Mouse (Mus musculus) MEL (cell line): ENCODE data around the gene Coro7. TPM values are rescaled to one million over a fixed set of nuclear protein-coding genes. Genes with fewer than 3 reads are reported as not detected.
"Not testable (repeated sequence)": the region's sequence is repeated elsewhere in the genome, so short reads cannot be mapped to it uniquely, and the experiment has no call there.

Experiments
- DNase-seq: peaks from one replicate; pipeline ENCODE4 v3.0.0; 2011; ENCODE audit warnings: low read depth, low spot score
- H3K27ac ChIP-seq: 2 replicates; pipeline ENCODE4 v1.5.1; 2012; ENCODE audit warnings: low read depth, mild to moderate bottlenecking, control low read depth, low read length, moderate library complexity; ENCODE audit not compliant: control insufficient read depth
- H3K27me3 ChIP-seq, 2 experiments: fragments of 150-350 bp in 1 of 2; sonication (generic) in 1 of 2; 2 replicates each; pipeline ENCODE4 v1.6.1; 2012; ENCODE audit warnings: low read length in 2 of 2, mild to moderate bottlenecking in 2 of 2, improper control_type of control experiment in 1 of 2, moderate library complexity in 1 of 2; ENCODE audit not compliant: insufficient read depth in 2 of 2, control insufficient read depth in 1 of 2
- H3K36me3 ChIP-seq, 2 experiments: 2 replicates each; pipeline ENCODE4 v1.6.1; 2012 to 2014; ENCODE audit warnings: low read length in 2 of 2, improper control_type of control experiment in 1 of 2, inconsistent platforms in 1 of 2, mild to moderate bottlenecking in 1 of 2; ENCODE audit not compliant: insufficient read depth in 2 of 2, control insufficient read depth in 1 of 2
- H3K4me1 ChIP-seq, 2 experiments: fragments of 150-350 bp in 1 of 2; sonication (generic) in 1 of 2; 2 replicates each; pipeline ENCODE4 v1.6.1; 2012; ENCODE audit warnings: low read length in 2 of 2, improper control_type of control experiment in 1 of 2, mild to moderate bottlenecking in 1 of 2; ENCODE audit not compliant: insufficient read depth in 2 of 2, control insufficient read depth in 1 of 2
- H3K4me3 ChIP-seq, 2 experiments: fragments of 150-350 bp in 1 of 2; sonication (generic) in 1 of 2; 2 replicates each; pipeline ENCODE4 v1.5.1; 2012; ENCODE audit warnings: low read depth in 2 of 2, low read length in 2 of 2, mild to moderate bottlenecking in 2 of 2, moderate library complexity in 2 of 2, control low read depth in 1 of 2, improper control_type of control experiment in 1 of 2; ENCODE audit not compliant: control insufficient read depth in 1 of 2, insufficient read depth in 1 of 2
- H3K79me2 ChIP-seq: 2 replicates; pipeline ENCODE4 v1.6.1; 2012; ENCODE audit warnings: mild to moderate bottlenecking, low read length, moderate library complexity; ENCODE audit not compliant: control insufficient read depth, poor library complexity, insufficient read depth
- H3K9ac ChIP-seq: 2 replicates; pipeline ENCODE4 v1.6.1; 2012; ENCODE audit warnings: low read depth, mild to moderate bottlenecking, control low read depth, low read length, moderate library complexity; ENCODE audit not compliant: control insufficient read depth, poor library complexity, severe bottlenecking
- H3K9me3 ChIP-seq: fragments of 150-350 bp; sonication (generic); replicated peaks from 2 replicates; pipeline ENCODE4 v1.6.1; 2012; ENCODE audit warnings: mild to moderate bottlenecking, low read length, improper control_type of control experiment, moderate library complexity; ENCODE audit not compliant: insufficient read depth
- CHD1 ChIP-seq: IDR thresholded peaks from 2 replicates; pipeline ENCODE4 v1.6.1; 2012; ENCODE audit warnings: low read depth, mild to moderate bottlenecking, inconsistent platforms, low read length, improper control_type of control experiment
- CHD2 ChIP-seq: IDR thresholded peaks from 2 replicates; pipeline ENCODE4 v1.6.1; 2011; ENCODE audit warnings: low read length, improper control_type of control experiment
- E2F4 ChIP-seq: IDR thresholded peaks from 2 replicates; pipeline ENCODE4 v1.6.1; 2011; ENCODE audit warnings: low read depth, low read length, improper control_type of control experiment, borderline replicate concordance
- EP300 ChIP-seq, 2 experiments: IDR thresholded peaks; 2 replicates each; pipeline ENCODE4 v1.6.1; 2011; ENCODE audit warnings: improper control_type of control experiment in 2 of 2, low read length in 2 of 2, low read depth in 1 of 2, mild to moderate bottlenecking in 1 of 2
- ETS1 ChIP-seq: IDR thresholded peaks from 2 replicates; pipeline ENCODE4 v1.6.1; 2012; ENCODE audit warnings: low read depth, mild to moderate bottlenecking, inconsistent platforms, low read length, improper control_type of control experiment, moderate library complexity
- GABPA ChIP-seq: IDR thresholded peaks from 2 replicates; pipeline ENCODE4 v1.6.1; 2012; ENCODE audit warnings: low read depth, mild to moderate bottlenecking, inconsistent platforms, low read length, improper control_type of control experiment, moderate library complexity
- GATA1 ChIP-seq: IDR thresholded peaks from 2 replicates; pipeline ENCODE4 v1.6.1; 2011; ENCODE audit warnings: low read depth, low read length, improper control_type of control experiment
- HCFC1 ChIP-seq: IDR thresholded peaks from 2 replicates; pipeline ENCODE4 v1.6.1; 2012; ENCODE audit warnings: low read depth, mild to moderate bottlenecking, inconsistent platforms, low read length, improper control_type of control experiment, moderate library complexity
- JUND ChIP-seq: IDR thresholded peaks from 2 replicates; pipeline ENCODE4 v1.6.1; 2011; ENCODE audit warnings: low read depth, mild to moderate bottlenecking, improper control_type of control experiment, low read length
- KAT2A ChIP-seq: conservative IDR thresholded peaks from 2 replicates; pipeline ENCODE4 v1.6.1; 2012; ENCODE audit warnings: low read depth, low read length, improper control_type of control experiment, inconsistent platforms
- MAX ChIP-seq: IDR thresholded peaks from 2 replicates; pipeline ENCODE4 v1.6.1; 2011; ENCODE audit warnings: low read length, improper control_type of control experiment
- MAZ ChIP-seq: IDR thresholded peaks from 2 replicates; pipeline ENCODE4 v1.6.1; 2012; ENCODE audit warnings: low read depth, mild to moderate bottlenecking, inconsistent platforms, low read length, improper control_type of control experiment
- MEF2A ChIP-seq: IDR thresholded peaks from 2 replicates; pipeline ENCODE4 v1.6.1; 2014; ENCODE audit warnings: low read depth, mild to moderate bottlenecking, inconsistent platforms, low read length, improper control_type of control experiment; ENCODE audit not compliant: poor library complexity, insufficient replicate concordance, severe bottlenecking; ENCODE audit errors: extremely low read depth
- MXI1 ChIP-seq: IDR thresholded peaks from 2 replicates; pipeline ENCODE4 v1.6.1; 2011; ENCODE audit warnings: mild to moderate bottlenecking, low read depth, low read length, improper control_type of control experiment
- MYC ChIP-seq: IDR thresholded peaks from 2 replicates; pipeline ENCODE4 v1.6.1; 2011; ENCODE audit warnings: low read depth, mild to moderate bottlenecking, low read length, improper control_type of control experiment, moderate library complexity
- NRF1 ChIP-seq: IDR thresholded peaks from 2 replicates; pipeline ENCODE4 v1.6.1; 2014; ENCODE audit warnings: low read depth, mild to moderate bottlenecking, inconsistent platforms, low read length, improper control_type of control experiment, moderate library complexity; ENCODE audit not compliant: poor library complexity, insufficient read depth, severe bottlenecking
- POLR2AphosphoS5 ChIP-seq: IDR thresholded peaks from 2 replicates; pipeline ENCODE4 v1.6.1; 2012; ENCODE audit warnings: low read depth, borderline replicate concordance, mild to moderate bottlenecking, inconsistent platforms, low read length, moderate library complexity, mixed read lengths
- RCOR1 ChIP-seq: IDR thresholded peaks from 2 replicates; pipeline ENCODE4 v1.6.1; 2012; ENCODE audit warnings: low read depth, mild to moderate bottlenecking, inconsistent platforms, low read length, improper control_type of control experiment
- SIN3A ChIP-seq: IDR thresholded peaks from 2 replicates; pipeline ENCODE4 v1.6.1; 2012; ENCODE audit warnings: low read length, improper control_type of control experiment, inconsistent platforms
- TAL1 ChIP-seq: IDR thresholded peaks from 2 replicates; pipeline ENCODE4 v1.6.1; 2012; ENCODE audit warnings: mild to moderate bottlenecking, inconsistent platforms, low read length, moderate library complexity, mixed read lengths
- TBP ChIP-seq: IDR thresholded peaks from 2 replicates; pipeline ENCODE4 v1.8.0; 2011; ENCODE audit warnings: low read depth, low read length, improper control_type of control experiment
- TCF12 ChIP-seq: IDR thresholded peaks from 2 replicates; pipeline ENCODE4 v1.6.1; 2014; ENCODE audit warnings: low read depth, mild to moderate bottlenecking, inconsistent platforms, low read length, improper control_type of control experiment, moderate library complexity
- UBTF ChIP-seq: IDR thresholded peaks from 2 replicates; pipeline ENCODE4 v1.6.1; 2012; ENCODE audit warnings: low read depth, mild to moderate bottlenecking, inconsistent platforms, low read length, improper control_type of control experiment, moderate library complexity, borderline replicate concordance; ENCODE audit not compliant: insufficient read depth
- USF1 ChIP-seq: IDR thresholded peaks from 2 replicates; pipeline ENCODE4 v1.6.1; 2014; ENCODE audit warnings: low read depth, mild to moderate bottlenecking, inconsistent platforms, low read length, improper control_type of control experiment, moderate library complexity
- ZC3H11A ChIP-seq: IDR thresholded peaks from 2 replicates; pipeline ENCODE4 v1.6.1; 2012; ENCODE audit warnings: low read depth, mild to moderate bottlenecking, inconsistent platforms, low read length, improper control_type of control experiment
- ZMIZ1 ChIP-seq: IDR thresholded peaks from 2 replicates; pipeline ENCODE4 v1.6.1; 2012; ENCODE audit warnings: low read depth, mild to moderate bottlenecking, inconsistent platforms, low read length, improper control_type of control experiment, moderate library complexity
- ZNF384 ChIP-seq: IDR thresholded peaks from 2 replicates; pipeline ENCODE4 v1.6.1; 2012; ENCODE audit warnings: low read depth, mild to moderate bottlenecking, inconsistent platforms, low read length, improper control_type of control experiment
- polyA plus RNA-seq, 2 experiments: library from polyadenylated mRNA; stranded (reverse) in 1 of 2; unstranded in 1 of 2; fragments of >175 nt in 1 of 2; fragments of >200 nt in 1 of 2; gene quantifications; 2 replicates each; pipeline versions ENCODE4 v1.2.1 to v1.2.4; 2012; ENCODE audit warnings: low replicate concordance in 2 of 2, low read depth in 1 of 2; ENCODE audit not compliant: insufficient read length in 2 of 2, insufficient read depth in 1 of 2, missing spikeins in 1 of 2
- total RNA-seq: library from RNA; depleted of rRNA; stranded (reverse); fragments of 300-350 nt; gene quantifications from 2 replicates; pipeline ENCODE4 v1.2.3, GENCODE M21; 2012

Gene Coro7
- total and polyA plus RNA-seq, 3 experiments = 9.8 to 38.3 TPM; not detected in 1

- TF ChIP-seq UBTF (no peak), POLR2AphosphoS5 (no peak), NRF1 (no peak), KAT2A (no peak), SIN3A (no peak), ZC3H11A (no peak), TBP (no peak), TAL1 (peak; percentile 86), CHD2 (no peak; the same call in 1 of the 2 replicates)
Measured at GRCm38 (mm10) chr16:4683193-4683580, 3.6 kb upstream of the Coro7 start (continued).

- H3K4me1 ChIP-seq = peaks cover 2 to 22% of the 10 kb centered on the region in 2 experiments
- peak overlapping the region; percentile 57 to 76 for H3K4me3 ChIP-seq
- H3K9ac ChIP-seq = peak overlapping the region; percentile 82
- H3K79me2 ChIP-seq = peaks cover 41% of the 10 kb centered on the region
- peaks cover 0 to 42% of the 10 kb centered on the region in 2 experiments; a peak in 3 of 4 replicates for H3K36me3 ChIP-seq
- H3K27me3 ChIP-seq = no peaks in the 10 kb centered on the region
- peak overlapping the region; percentile 95 for H3K27ac ChIP-seq
- TF ChIP-seq JUND = no peak
- no peak; the same call in 1 of the 2 replicates for TF ChIP-seq KAT2A
- no peak for TF ChIP-seq MEF2A
- TF ChIP-seq ZMIZ1 = no peak
- TF ChIP-seq EP300 (IDR thresholded peaks at IDR 0.05; ENCODE audit: low read depth in 1 of 2, low read length in 2 of 2) = no peak
- TF ChIP-seq HCFC1 = no peak
- TF ChIP-seq MYC = peak; percentile 79; the same call in 1 of the 2 replicates
- peak; percentile 44; the same call in 1 of the 2 replicates for TF ChIP-seq ETS1
- TF ChIP-seq CHD1 = no peak
- peak; percentile 52; the same call in 1 of the 2 replicates for TF ChIP-seq MXI1
- no peak for TF ChIP-seq NRF1
- no peak for TF ChIP-seq GABPA
- TF ChIP-seq TCF12 = peak; percentile 56; the same call in 1 of the 2 replicates
- peak; percentile 78 for TF ChIP-seq USF1
- TF ChIP-seq POLR2AphosphoS5 = no peak
- TF ChIP-seq ZNF384 = peak; percentile 53; the same call in 1 of the 2 replicates
- no peak for TF ChIP-seq CHD2
- peak; percentile 69; the same call in 1 of the 2 replicates for TF ChIP-seq RCOR1
- TF ChIP-seq MAX = peak; percentile 83
- no peak for TF ChIP-seq MAZ
- TF ChIP-seq GATA1 = peak; percentile 20; the same call in 1 of the 2 replicates
- no peak for TF ChIP-seq E2F4
- no peaks in the 10 kb centered on the region for H3K9me3 ChIP-seq
- peak; percentile 60 for DNase-seq
Measured at GRCm38 (mm10) chr16:4682628-4683179, 3.1 kb upstream of the Coro7 start.

- H3K4me1 ChIP-seq = peaks cover 2 to 23% of the 10 kb centered on the region in 2 experiments
- peaks cover 36% of the 10 kb centered on the region for H3K79me2 ChIP-seq
Measured at GRCm38 (mm10) chr16:4680922-4681455, 1.4 kb upstream of the Coro7 start.

More at GRCm38 (mm10) chr16:4680922-4681455, 1.4 kb upstream of the Coro7 start:
- not testable (repeated sequence) for H3K9ac ChIP-seq, H3K27ac ChIP-seq, DNase-seq, H3K27me3 ChIP-seq, H3K4me3 ChIP-seq, H3K9me3 ChIP-seq
- peaks cover 2 to 38% of the 10 kb centered on the region in 2 experiments for H3K36me3 ChIP-seq
